Mouse (Mus musculus) lung, adult 18-20 months (tissue): ENCODE results near the gene Anks1.

ENCODE experiments used
- DNase-seq, 2 experiments: peaks; one replicate each; pipeline ENCODE4 v3.0.0; 2022; ENCODE audit warnings: mixed read lengths in 2 of 2

The Anks1 gene

DNA sequence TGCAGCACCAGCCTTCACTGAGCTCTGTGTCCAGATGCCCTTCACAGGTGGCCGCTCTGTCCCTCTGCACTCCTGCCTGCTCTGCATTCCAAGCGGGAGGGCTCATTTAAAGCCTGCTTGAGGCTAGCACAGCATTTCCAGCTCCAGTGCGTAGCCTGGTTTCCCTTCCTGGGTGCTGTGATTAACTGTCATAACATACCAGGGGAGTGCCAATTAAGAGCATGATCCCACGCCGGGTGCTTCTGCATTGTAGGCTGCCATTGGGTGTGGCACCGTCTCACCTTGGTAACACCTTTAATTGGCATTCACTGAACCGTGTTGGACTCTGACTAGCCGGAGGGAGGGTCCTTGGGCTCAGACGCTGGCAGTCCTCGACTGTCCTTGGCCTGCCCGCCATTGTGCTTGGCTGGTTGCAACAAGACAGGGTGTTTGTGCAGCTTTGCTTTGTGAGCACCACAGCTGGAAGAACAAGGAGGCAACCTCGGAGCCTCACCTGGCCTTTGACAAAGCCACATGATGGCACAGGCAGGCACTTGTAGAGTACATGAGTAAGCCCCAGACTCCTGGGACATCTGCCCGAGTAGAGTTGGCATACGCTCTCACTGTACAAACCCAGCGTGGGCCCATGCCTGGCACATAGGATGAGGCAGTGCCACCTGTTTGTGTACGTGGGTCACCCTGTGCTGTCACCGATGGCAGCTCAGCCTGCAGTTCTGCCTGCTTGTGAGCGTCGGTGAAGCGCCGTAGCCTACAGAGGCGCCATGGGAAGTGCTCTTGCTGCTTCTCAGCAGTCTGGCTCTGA lies 113.9 kb downstream of the Anks1 start:
- no peak for DNase-seq

DNA sequence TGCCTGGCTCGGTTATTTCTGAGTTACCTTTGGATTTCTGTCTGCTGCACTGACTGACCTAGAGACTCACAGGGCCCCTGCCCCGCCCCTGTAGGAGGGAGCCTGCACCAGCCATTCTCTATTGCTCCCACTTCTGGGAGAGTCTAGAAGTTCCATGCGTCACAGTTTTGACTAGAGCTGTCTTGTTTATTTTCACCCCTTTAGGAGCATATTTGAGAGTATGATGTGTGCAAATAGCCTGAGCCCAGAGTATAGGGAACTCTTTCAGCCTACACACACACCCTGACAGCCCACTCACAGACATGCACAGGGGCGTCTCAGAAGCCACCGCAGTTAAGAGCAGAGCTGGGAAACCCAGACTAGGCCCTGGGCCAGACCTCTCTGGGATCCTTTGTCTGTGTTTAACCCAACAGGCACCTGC lies 116.4 kb downstream of the Anks1 start:
- DNase-seq = peak; percentile 72 to 79

DNA sequence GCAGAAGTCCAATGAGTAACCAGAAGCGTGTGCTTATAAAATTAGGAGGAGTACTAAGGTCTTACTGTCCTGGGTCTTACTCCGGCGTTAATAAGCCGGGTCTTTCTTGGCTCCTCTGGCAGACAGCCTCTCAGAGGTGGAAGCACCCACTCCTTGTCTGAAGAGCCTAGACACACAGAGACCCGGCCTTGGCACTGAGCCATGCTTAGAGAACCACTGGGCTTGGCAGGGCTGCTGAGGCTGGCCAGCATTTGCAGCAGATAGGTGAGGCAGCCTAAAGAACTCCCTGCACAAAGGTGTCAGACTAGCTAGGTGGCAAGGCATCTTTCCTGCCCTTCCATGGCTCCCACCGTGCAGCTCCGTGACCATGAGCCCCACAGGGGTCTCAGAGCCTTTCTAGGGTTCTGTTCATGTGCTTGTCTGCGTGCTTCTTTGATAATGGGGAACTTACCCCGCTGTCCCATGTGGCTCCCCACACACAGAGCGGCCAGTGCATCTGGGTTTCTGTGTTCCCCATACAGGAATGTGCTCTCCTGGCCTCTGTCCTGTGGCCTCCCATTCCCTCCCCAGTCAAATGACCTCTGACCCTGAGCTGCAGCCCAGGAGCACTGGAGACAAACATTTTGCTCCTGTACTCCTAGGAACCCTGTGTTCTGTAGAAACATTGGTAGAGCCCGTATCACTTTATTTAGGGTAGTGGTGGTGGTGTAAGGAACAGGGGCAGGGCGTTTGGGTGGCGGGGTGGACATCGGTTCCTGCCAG lies 117.2 kb downstream of the Anks1 start:
- peak; percentile 80 to 85 for DNase-seq

DNA sequence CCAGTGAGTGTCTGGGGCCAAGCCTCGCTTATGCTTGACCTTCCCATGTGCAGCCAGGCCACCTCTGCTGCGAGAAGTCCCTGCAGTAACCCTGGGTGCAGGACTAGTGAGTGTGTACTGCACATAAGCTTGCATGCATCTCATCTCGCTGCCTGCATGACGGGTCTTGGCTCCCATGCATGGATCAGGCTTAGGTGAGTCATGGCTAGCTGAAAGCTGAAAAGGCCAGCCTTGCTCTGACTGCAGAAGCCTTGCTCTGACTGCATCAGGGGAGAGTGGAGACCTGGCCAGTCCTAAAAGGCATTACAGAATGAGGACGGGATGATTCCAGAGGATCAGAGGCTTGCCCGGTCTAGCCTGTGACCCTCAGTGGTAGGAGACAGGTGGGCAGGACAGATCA lies 118.1 kb downstream of the Anks1 start:
- no peak for DNase-seq

DNA sequence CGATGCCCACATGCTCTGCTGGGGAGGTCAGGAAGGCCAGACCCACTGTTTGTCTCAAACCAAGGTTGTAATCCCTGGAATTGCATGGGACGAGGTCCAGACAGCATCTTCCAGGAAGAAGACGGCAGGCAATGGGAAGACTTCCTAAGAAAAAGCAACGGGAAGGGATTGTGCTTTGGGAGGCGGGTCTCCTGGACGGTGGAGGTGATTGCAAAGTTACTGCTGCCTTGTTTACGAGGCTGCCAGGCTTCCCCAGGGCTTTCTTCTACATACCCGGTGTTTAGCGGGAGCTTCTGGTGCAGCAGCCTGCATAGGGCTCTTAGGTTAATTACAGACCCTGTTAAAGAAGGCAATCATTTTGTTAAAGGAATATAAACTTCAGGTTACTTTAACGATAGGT lies 119.1 kb downstream of the Anks1 start:
- DNase-seq = no peak

DNA sequence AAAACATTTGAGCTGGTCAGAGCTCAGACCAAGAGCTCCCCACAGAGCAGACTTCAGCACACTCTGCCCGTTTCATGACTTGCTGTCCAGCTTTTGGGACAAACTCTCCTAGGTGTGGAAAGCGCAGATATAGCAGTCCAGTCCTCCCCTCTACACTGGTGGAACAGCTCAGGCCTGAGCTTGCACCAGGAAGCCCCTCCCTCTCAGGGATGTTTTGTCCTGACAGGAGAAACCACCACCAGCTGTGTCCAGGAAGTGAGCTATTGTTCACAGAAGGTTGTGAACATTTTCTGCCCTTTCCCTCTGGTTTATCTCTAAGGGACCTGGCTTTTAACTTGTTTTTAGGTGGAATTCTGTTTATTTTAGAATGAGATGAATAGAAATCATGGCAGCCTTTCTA lies 120.2 kb downstream of the Anks1 start:
- DNase-seq = peak in 1 of 2 experiments; percentile 57

DNA sequence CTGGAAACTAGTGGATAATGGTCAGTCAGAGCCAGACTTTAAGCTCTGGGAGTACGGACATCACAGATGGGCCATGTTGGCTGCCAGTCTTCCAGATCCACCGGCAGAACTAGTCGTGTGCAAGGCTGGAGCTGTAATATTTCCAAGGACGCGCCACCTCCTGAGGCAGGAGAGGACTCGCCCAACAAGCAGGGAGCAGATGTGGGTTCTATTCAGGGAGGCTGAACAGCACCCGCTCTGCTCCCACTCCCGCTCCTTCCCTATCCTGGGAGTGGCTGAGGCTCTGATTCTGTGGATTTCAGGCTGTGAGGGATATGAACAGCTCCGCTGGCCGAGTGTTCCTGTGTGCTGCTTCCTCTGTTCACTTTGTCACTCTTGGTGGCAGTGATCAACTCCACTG lies 121.3 kb downstream of the Anks1 start:
- DNase-seq = no peak

DNA sequence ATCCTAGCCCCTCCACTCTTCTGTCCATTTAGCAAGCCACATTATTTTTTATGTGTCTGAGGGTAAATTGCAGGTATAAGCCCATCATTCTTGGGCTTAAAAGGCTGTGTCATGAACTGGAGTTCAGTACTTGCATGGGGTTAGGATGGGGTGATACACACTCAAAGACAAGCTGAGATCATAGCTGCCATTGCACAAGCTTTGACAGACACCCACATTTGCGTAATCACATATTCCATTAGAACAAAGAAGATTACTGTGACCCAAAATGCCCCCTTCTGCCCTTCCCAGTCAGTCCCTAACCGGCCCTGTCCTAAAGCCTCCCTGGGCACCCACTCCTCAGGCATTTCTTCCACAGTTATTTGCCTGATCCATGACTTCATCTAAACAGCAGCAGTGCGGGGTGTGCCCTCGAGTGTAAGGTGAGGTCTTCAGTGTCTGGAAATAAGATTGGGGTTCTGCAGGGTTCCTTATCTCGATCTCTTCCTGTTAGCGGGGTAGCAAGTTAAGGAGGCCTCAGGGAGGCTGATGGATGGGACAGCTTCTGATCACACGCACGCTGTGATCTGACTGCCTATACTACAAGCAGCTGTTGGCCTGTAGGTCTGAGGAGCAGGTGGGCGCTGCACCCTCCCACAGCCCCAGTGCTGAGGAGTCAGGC lies 122.3 kb downstream of the Anks1 start:
- no peak for DNase-seq

DNA sequence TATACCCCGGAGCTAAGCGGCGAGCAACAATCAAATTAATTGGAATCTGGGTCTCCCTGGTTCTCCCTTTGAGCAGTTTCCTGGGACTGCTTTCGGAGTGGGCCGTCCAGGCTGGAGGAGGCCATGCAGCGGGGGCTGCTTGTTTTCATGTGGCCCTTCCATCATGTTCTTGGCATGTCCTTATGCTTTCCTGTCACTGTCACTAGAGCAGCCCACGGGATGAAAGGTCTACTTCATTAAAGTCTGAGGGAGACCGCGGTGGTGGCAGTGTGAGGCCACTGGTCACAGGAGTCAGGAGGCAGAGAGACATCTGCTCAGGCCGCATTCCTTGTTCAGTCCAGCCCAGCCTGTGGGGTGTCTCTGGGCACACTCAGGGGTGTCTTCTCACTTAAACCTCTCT lies 123.1 kb downstream of the Anks1 start:
- DNase-seq = no peak

DNA sequence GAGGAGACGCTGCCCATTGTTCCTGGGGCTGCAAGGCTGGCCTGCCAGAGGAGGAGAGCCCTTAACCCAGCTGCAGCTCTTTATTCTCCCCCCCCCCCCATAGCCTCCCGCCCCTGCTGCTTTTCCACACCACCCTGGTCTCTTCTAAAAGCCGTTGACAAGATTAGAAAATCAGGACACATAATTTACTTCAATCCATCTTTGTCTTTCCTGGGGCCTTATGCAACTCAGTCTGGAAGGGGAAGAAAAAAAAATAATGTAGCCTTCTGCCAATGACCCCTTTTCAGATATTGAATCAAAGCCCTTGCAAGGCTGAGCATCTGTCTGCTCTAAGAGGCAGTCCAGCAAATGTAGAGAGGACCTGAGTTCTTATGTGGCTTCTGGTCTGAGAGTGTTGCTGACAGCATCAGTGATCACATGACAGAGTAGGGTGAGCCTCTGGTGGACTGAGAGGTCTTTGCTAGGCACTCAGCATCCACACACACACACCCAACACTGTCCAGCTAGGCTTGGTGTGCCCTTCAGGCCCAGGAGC lies 124.0 kb downstream of the Anks1 start:
- DNase-seq = no peak

DNA sequence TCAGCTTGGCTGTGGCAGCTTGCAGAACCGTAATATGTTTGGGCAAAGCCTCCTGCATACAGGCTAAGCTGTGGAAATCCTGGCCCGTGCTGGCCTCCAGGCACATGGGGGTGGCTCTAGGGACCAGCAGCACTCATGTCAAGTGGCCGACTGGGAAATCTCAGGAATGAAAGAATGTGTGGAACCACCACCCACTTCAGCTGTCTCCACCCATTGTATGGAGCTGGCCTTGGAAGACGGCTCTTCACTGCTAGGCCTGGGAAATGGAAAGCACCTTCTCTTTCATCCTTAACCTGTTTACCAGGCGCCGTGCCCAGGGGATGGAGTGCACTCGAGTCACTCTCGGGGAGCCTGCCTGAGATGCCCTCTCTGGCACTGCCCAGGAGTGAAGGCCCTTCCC lies 125.9 kb downstream of the Anks1 start:
- peak; percentile 93 to 94 for DNase-seq

DNA sequence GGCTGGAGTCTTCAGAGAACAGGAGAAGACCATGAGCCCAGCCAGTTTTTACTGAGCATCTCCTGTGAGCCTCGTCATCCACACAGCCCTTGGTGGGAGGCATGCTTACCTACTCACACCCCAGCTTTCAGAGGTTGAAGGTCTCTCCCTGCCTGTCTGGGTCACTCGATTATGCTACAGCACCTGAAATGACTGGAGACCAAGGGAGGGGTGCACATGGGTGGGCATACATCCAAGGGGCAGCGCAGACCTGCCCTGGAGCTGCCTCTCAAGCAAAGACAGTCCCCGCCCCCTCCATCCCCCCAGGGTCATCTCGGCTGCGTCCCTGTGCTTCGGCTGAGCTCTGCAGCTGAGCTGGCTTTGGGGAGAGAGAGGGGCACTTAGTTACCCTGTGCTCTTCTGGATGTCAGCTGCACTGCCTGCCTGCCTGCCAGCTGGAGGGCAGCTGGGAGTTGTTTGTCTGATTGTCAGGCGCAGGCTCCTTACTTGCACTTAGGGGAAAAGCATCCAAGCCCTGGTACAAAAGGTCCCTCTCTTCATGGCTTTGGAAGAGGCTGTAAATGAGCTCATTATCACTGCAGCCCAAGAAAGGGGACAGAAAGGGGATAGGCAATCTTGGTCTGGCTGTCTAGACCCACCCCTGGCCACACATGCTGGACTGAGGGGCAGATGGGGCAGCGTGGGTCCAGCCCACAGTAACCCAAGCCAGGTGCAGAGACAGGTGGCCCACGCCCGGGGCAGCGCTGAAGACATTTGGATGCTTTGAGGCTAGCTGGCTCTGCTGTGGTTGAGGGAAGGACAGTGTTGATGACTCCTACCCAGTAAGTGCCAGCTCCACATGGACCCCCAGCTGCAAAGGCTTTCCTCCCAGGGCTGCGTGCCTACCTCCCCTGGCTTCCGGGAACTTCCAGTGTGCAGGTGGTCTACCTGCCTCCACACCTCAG lies 128.0 kb downstream of the Anks1 start:
- DNase-seq = no peak

DNA sequence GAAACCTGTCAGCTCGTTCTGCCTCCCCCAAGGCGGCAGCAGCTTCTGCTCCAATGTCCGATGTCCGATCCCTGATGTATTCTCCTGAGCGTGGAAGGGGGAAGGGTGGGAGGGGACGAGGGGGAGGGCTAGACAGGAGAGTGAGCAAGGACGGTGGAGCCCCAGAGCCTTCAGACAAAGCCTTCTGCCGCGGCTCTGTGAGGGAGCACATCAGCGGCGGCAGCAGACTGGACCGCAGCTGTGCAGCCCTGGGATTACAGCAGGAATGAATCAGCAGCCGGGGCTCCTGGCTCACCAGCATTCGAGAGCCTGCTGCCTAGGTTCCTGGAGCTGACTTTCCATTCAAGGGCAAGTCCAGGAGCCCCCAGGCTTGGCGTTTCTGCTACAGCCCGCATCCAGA lies 131.5 kb downstream of the Anks1 start:
- no peak for DNase-seq

DNA sequence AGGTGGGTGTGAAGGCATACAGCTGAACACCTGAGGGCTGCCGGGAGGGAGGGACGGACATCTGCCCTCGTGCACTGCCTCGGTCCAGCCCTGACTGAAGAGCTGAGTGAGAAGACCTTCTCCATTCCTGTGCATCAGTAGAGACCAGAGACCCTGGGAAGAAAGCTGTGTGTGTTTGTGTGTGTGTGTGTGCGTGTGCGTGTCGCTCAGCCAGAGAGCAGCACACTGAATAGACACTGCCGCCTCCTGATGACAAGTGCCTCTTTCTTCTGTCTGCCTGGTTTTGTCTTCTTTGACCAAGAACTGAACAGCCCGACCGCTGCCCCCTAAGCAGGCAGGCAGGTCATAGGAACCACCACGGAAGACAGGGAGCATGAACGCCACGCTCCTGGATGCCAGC lies 132.2 kb downstream of the Anks1 start:
- no peak for DNase-seq

DNA sequence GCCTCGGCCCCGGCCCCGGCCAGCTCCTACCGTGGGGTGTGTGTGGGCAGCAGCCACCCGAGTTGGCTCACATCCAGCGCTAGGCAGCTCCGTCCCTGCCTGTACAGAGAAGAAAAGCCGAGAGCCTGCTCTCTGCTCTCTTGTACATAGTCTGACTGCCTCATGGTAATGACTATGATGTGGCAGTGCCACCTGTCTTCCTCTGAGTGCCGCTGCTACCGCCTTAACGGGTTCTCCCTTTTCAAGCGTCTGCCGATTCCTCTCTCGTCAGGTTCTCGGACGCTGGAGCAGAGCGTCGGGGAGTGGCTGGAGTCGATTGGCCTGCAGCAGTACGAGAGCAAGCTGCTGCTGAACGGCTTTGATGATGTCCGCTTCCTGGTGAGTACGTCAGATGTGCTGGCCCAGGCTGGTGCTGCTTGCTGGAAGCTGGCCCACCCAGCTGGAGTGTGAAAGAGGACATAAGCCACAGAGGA lies 133.2 kb downstream of the Anks1 start:
- DNase-seq = peak; percentile 54 to 64

DNA sequence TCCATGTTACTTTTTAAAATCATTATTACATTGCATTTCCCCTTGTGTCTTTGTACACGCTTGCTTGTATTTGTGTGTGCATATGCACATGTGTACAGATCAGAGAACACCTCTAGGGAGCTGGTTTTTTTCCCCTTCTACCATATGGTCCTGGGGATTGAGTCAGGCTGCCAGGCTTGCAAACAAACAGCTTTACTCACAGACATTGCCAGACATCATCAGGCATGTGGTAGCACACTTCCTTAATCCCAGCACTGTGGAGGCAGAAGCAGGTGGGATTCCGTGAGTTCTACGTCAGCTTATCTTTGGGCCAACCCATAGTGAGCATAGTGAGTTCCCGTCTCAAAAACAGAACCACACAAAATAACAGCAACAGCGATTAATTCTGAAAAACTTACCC lies 137.9 kb downstream of the Anks1 start:
- no peak for DNase-seq

DNA sequence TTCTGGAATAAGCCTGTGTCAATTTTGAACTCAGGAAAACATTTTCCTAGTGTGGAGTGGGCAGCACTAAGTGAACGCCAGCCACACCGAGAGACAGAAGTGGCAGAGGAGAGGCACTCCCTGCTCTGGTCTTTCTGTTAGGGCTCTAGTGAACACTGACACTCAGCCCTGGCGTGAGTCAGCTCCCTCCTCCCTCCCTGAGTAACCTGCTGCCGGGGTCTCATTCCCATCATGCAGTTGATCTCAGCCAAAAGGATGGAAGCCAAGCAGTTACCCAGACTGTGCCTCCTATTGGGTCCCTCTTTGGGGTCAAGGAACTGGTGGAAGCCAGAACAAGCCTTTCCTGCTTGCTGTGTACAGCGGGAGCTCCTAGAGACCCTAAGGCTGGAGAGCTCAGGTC lies 138.4 kb downstream of the Anks1 start:
- DNase-seq = no peak

DNA sequence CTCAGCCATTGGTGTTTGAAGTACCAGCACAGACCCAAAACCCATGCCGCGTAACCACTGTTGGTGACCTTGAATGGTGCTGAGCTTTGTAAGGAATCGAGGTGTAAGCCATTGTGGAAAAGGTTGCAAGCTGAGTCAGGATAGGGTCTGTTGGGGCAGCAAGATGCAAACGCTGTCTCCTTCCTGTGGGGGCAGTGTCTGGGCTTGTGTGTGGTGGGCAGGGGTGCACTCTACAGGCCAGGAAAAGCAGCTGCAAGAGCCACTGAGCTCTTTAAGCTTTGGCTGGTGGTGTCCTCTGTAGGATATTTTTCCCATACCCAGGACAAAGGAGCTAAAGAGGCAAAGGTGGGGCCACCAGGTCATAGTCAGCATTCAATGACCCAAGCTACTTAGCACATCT lies 139.3 kb downstream of the Anks1 start:
- no peak for DNase-seq

DNA sequence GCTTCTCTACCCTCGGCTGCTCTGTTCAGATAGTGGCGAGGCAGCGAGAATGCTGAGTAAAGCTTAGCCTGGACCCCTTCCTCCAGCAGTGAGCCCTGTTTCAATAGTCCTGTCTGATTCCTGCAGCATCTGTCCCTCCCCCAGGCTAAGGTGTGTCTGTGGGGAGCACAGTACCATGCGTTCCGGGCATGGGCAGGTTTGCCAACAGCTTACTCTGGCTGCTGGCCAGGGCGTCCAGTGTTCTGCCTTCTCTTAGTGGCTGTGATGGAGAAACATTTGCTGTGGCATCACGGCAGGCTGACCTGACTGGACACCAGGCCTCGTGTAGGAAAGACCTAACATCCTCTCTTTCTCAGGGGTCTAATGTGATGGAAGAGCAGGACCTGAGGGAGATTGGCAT lies 141.1 kb downstream of the Anks1 start:
- peak; percentile 77 to 83 for DNase-seq

DNA sequence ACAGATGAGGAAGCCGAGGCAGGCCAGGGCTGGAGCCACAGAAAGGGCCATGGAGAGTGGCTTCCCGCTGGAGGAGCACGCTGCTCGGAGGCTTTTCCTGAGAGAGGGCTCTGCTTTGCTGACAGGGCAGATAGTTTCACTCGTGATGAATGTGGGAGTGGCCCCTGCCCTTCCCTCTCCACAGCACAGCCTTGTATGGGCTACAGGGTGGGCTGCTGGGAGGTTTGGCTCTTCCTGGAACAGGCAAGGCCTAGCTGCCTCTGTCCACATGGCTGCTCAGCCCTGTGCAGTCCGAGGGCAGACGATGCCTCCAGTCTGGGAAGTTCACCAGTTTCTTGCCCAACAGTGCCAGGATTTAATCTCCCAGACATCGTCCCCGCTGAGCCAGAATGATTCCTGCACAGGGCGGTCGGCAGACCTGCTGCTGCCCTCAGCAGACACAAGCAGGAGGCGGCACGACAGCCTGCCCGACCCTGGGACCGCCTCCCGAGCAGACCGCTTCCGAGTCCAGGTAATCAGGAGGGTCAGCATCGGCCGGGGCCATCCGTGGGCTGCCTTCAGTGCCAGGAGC lies 143.3 kb downstream of the Anks1 start:
- no peak for DNase-seq

DNA sequence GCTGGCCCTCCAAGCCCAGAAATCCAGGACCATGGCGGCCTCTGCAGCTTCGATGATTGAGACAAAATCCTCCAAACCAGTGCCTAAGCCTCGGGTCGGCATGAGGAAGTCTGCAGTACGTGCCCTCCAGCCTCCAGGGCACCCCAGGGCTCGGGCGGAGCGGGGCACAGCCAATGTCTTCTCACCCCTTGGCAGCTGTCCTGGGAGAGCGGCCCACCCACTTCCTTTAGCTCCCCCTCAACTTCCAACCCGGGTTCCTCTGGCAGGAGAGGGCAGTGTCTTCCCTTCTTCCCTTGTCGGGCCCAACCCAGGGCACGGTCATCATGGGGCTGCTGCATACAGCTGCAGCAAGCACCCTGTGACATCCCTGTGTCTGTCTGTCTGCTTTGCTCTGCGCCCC lies 149.2 kb downstream of the Anks1 start:
- peak in 1 of 2 experiments; percentile 28 for DNase-seq

DNA sequence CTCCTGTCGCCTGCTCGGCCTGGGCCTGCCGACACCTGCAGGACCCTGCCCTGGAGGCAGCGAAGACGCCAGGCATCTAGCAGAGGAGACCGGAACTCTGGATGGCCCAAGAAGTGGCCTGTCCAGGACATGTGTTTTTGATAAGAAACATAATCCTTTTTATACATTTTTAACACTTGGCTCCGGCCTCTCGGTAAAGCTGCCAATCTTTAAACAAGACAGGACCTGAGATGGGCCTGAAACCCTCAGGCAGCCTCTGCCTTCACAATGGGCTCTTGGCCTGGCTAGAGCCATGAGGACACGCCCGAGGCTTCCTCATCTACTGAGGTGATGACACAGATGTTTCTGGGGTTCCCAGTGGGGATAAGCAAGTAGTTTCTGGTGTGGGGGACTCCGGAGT lies 151.6 kb downstream of the Anks1 start:
- DNase-seq = no peak
